In the genomic region with DNA sequence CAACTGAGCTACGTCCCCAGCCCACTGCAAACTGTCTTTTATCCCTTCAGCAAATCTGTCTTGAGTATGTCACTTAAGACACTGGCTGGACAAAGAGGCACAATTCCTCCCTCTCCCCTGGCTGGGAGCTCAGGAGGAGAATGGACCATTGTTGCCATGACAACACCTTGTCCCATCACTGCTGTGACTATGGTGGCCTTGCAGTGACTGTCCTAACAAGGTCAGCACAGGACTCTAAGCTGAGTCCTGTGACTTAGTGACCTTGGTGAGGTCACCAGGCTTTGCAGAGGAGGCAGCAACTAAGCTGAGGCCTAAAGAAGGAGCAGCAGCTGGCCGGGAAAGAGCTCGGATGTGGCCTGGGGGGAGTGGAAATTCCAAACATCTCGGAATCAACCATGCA, we compare ENCODE assay signal across 19 mouse cellular contexts.
DNase-seq lines count a peak whose midpoint lies in the region; ATAC-seq lines count a peak whose summit lies in the region.
"Had no signal": no experiment of that assay in that cellular context is flagged by ENCODE, and none has a peak within 500 bp of the region (broad histone marks: within the 10 kb centered on the region; RNA-seq: fewer than 3 reads in every experiment).

No protein-coding gene starts in this region.

- no peaks in the 10 kb centered on the region for H3K9me3 ChIP-seq in hindbrain, embryonic 10.5 days
- H3K9me3 ChIP-seq in hindbrain, embryonic 16.5 days (ENCODE audit: control insufficient read depth, low read length) = no peaks in the 10 kb centered on the region
- no peaks in the 10 kb centered on the region for H3K9me3 ChIP-seq in limb, embryonic 12.5 days
- H3K9me3 ChIP-seq: G1E; intestine, embryonic 15.5 days had no signal

- 42% methylated on average over 4 of the region's 4 CpGs for WGBS in hindbrain, embryonic 10.5 days
- WGBS in hindbrain, embryonic 16.5 days = 37% methylated on average over 4 of the region's 4 CpGs
- WGBS in limb, embryonic 12.5 days = 56% methylated on average over 4 of the region's 4 CpGs

- ATAC-seq in hindbrain, embryonic 16.5 days = no peak
- no peak for ATAC-seq in limb, embryonic 12.5 days (ENCODE audit: insufficient number of reproducible peaks, insufficient read depth, low FRiP score, low TSS enrichment, low read depth)
- ATAC-seq: intestine, embryonic 15.5 days had no signal

- peak overlapping the region; percentile 13; the same call in 1 of the 2 replicates for H3K27ac ChIP-seq in hindbrain, embryonic 10.5 days
- H3K27ac ChIP-seq in hindbrain, embryonic 16.5 days (ENCODE audit: low read depth, low read length) = no peak overlapping the region
- 0 out of 2 replicates have a peak overlapping the region, but pooled peaks have one; percentile 24 for H3K27ac ChIP-seq in limb, embryonic 12.5 days
- H3K27ac ChIP-seq: intestine, embryonic 15.5 days; kidney, postnatal 0 days; stomach, postnatal 0 days had no signal

- H3K4me3 ChIP-seq in hindbrain, embryonic 10.5 days = no peak overlapping the region
- no peak overlapping the region for H3K4me3 ChIP-seq in hindbrain, embryonic 16.5 days (ENCODE audit: low read length)
- no peak overlapping the region for H3K4me3 ChIP-seq in limb, embryonic 12.5 days (replicated peaks)
- H3K4me3 ChIP-seq: intestine, embryonic 15.5 days; myocyte had no signal

- no peak overlapping the region for H3K4me2 ChIP-seq in hindbrain, embryonic 16.5 days (ENCODE audit: low read length)
- no peak overlapping the region for H3K4me2 ChIP-seq in limb, embryonic 12.5 days
- H3K4me2 ChIP-seq: intestine, embryonic 15.5 days; lung, embryonic 14.5 days had no signal

- H3K27me3 ChIP-seq in hindbrain, embryonic 10.5 days (ENCODE audit: insufficient read depth, poor library complexity, severe bottlenecking) = peaks cover 8% of the 10 kb centered on the region
- no peaks in the 10 kb centered on the region for H3K27me3 ChIP-seq in hindbrain, embryonic 16.5 days (replicated peaks; ENCODE audit: control insufficient read depth, insufficient read depth, low read length)
- no peaks in the 10 kb centered on the region for H3K27me3 ChIP-seq in limb, embryonic 12.5 days
- H3K27me3 ChIP-seq: intestine, embryonic 15.5 days had no signal

- peak; percentile 46 for DNase-seq in hindbrain, embryonic 10.5 days (ENCODE audit: low spot score)
- peak; percentile 43 for DNase-seq in R1 (ENCODE audit: low read depth, low spot score)
- DNase-seq in adrenal gland, postnatal 36 days = peak; percentile 61 to 73
- DNase-seq in left cerebral cortex, adult 9 months (ENCODE audit: low spot score in 2 of 2) = no peak
- DNase-seq in testis, postnatal 10 days (ENCODE audit: low spot score) = no peak
- DNase-seq in kidney, adult 9 months = no peak
- DNase-seq: B cell, adult 2 months; cerebellum, adult 2 months; gastrocnemius, postnatal 10 days; heart, postnatal 14 days; liver; lung, embryonic 14.5 days had no signal

- H3K4me1 ChIP-seq in hindbrain, embryonic 10.5 days (replicated peaks) = peaks cover 48% of the 10 kb centered on the region
- H3K4me1 ChIP-seq in hindbrain, embryonic 16.5 days (ENCODE audit: control insufficient read depth, insufficient read depth, low read depth, low read length) = peaks cover 4% of the 10 kb centered on the region
- H3K4me1 ChIP-seq in limb, embryonic 12.5 days (replicated peaks) = peaks cover 66% of the 10 kb centered on the region

- H3K9ac ChIP-seq in hindbrain, embryonic 16.5 days (ENCODE audit: low read depth, low read length) = no peak overlapping the region
- H3K9ac ChIP-seq in limb, embryonic 12.5 days (replicated peaks) = no peak overlapping the region
- H3K9ac ChIP-seq: intestine, embryonic 15.5 days; lung, embryonic 14.5 days had no signal

- H3K36me3 ChIP-seq in hindbrain, embryonic 10.5 days = no peaks in the 10 kb centered on the region
- no peaks in the 10 kb centered on the region for H3K36me3 ChIP-seq in hindbrain, embryonic 16.5 days (ENCODE audit: control insufficient read depth, insufficient read depth, low read length)
- no peaks in the 10 kb centered on the region for H3K36me3 ChIP-seq in limb, embryonic 12.5 days
- H3K36me3 ChIP-seq: G1E; intestine, embryonic 15.5 days had no signal

Comparison
In these comparisons a context has a peak if more than half of its experiments do, and no peak if none do; other contexts are left out.
1. DNase-seq: peak in hindbrain, embryonic 10.5 days (single experiment), R1 (single experiment) and adrenal gland, postnatal 36 days (2 of 2); none in left cerebral cortex, adult 9 months (0 of 2), testis, postnatal 10 days (single experiment) and kidney, adult 9 months (single experiment).